8 mouse cellular contexts compared by ENCODE assay signal in genomic region chr5:123143971-123144745, GRCm38 (mm10). TPM values are rescaled to one million over a fixed set of nuclear protein-coding genes. Genes with fewer than 3 reads are reported as not detected.
DNase-seq lines count a peak whose midpoint lies in the region; ATAC-seq and TF ChIP-seq lines count a peak whose summit lies in the region.

No protein-coding gene starts in this region.

- H3K36me3 ChIP-seq in heart, adult 2 months (ENCODE audit: control insufficient read depth, insufficient read depth, low read length): peaks cover 10% of the 10 kb centered on the region
- peaks cover 59% of the 10 kb centered on the region for H3K36me3 ChIP-seq in G1E (replicated peaks)
- H3K36me3 ChIP-seq in heart, embryonic 13.5 days: peaks cover 47% of the 10 kb centered on the region
- H3K36me3 ChIP-seq in liver, embryonic 15.5 days (replicated peaks): peaks cover 47% of the 10 kb centered on the region

- H3K79me2 ChIP-seq in heart, adult 2 months (replicated peaks; ENCODE audit: control insufficient read depth, insufficient read depth, low read length): peaks cover 10% of the 10 kb centered on the region

- 6% methylated on average over 17 of the region's 17 CpGs for WGBS in heart, adult 2 months
- WGBS in heart, embryonic 13.5 days: 4% methylated on average over 17 of the region's 17 CpGs
- WGBS in liver, embryonic 15.5 days (ENCODE audit: insufficient replicate concordance): 8% methylated on average over 17 of the region's 17 CpGs

- H3K4me1 ChIP-seq in heart, adult 2 months (ENCODE audit: control insufficient read depth, insufficient read depth, low read length): peaks cover 4% of the 10 kb centered on the region; the same call in 1 of the 2 replicates
- H3K4me1 ChIP-seq in G1E (ENCODE audit: insufficient read depth, low read depth, low read length): peaks cover 68% of the 10 kb centered on the region
- peaks cover 52% of the 10 kb centered on the region for H3K4me1 ChIP-seq in heart, embryonic 13.5 days
- H3K4me1 ChIP-seq in liver, embryonic 15.5 days (replicated peaks): peaks cover 71% of the 10 kb centered on the region

- H3K9ac ChIP-seq in heart, adult 2 months (ENCODE audit: low read depth, low read length): peak overlapping the region; percentile 66
- peak overlapping the region; percentile 100 for H3K9ac ChIP-seq in heart, embryonic 13.5 days
- H3K9ac ChIP-seq in liver, embryonic 15.5 days: peak overlapping the region; percentile 98

- H3K4me2 ChIP-seq in heart, embryonic 13.5 days: peak overlapping the region; percentile 86
- H3K4me2 ChIP-seq in liver, embryonic 15.5 days: peak overlapping the region; percentile 99

- intact Hi-C loops in heart, adult 2 months (cut with DNase I): no loop called here
- intact Hi-C loops in heart, postnatal 36 days (cut with DNase I): no loop called here

- no peak for DNase-seq in heart, adult 2 months
- no peak for DNase-seq in heart, postnatal 36 days
- DNase-seq in G1E (ENCODE audit: low spot score): no peak
- no peak for DNase-seq in adrenal gland, postnatal 4 days (ENCODE audit: low spot score in 2 of 2)
- no peak for DNase-seq in urinary bladder, postnatal 10 days (ENCODE audit: low spot score)

- ATAC-seq in G1E (ENCODE audit: extremely low read depth, insufficient number of reproducible peaks, low FRiP score, poor library complexity, severe bottlenecking): no peak
- no peak for ATAC-seq in heart, embryonic 13.5 days (ENCODE audit: extremely low read depth, insufficient number of reproducible peaks, low FRiP score, low TSS enrichment)
- no peak for ATAC-seq in liver, embryonic 15.5 days (ENCODE audit: insufficient read depth)
- no peak for ATAC-seq in inflammation-experienced regulatory T-cells, adult 6 months

- H3K27ac ChIP-seq in heart, adult 2 months: peak overlapping the region; percentile 100
- H3K27ac ChIP-seq in heart, embryonic 13.5 days (replicated peaks): peak overlapping the region; percentile 100
- H3K27ac ChIP-seq in liver, embryonic 15.5 days (replicated peaks): peak overlapping the region; percentile 99

- no peak for TF ChIP-seq EP300 in heart, adult 2 months (IDR thresholded peaks at IDR 0.05; ENCODE audit: insufficient read depth, low read depth, low read length)

- no peak for TF ChIP-seq CTCF in heart, adult 2 months (IDR thresholded peaks at IDR 0.05)
- no peak for TF ChIP-seq CTCF in G1E (IDR thresholded peaks at IDR 0.05; ENCODE audit: low read depth, low read length)

- H3K9me3 ChIP-seq in G1E (replicated peaks): no peaks in the 10 kb centered on the region
- H3K9me3 ChIP-seq in heart, embryonic 13.5 days: no peaks in the 10 kb centered on the region
- H3K9me3 ChIP-seq in liver, embryonic 15.5 days (replicated peaks): no peaks in the 10 kb centered on the region

- TF ChIP-seq POLR2A in heart, adult 2 months (IDR thresholded peaks at IDR 0.05; ENCODE audit: insufficient read depth, low read depth, low read length): no peak

- H3K4me3 ChIP-seq in heart, adult 2 months: peak overlapping the region; percentile 61
- peak overlapping the region; percentile 80 for H3K4me3 ChIP-seq in G1E (ENCODE audit: low read depth, low read length)
- peak overlapping the region; percentile 96 for H3K4me3 ChIP-seq in heart, embryonic 13.5 days
- H3K4me3 ChIP-seq in liver, embryonic 15.5 days (replicated peaks): peak overlapping the region; percentile 95

- no peaks in the 10 kb centered on the region for H3K27me3 ChIP-seq in heart, adult 2 months (ENCODE audit: control insufficient read depth, insufficient read depth, low read length)
- H3K27me3 ChIP-seq in G1E (ENCODE audit: insufficient read depth, low read length): no peaks in the 10 kb centered on the region
- H3K27me3 ChIP-seq in heart, embryonic 13.5 days (replicated peaks): no peaks in the 10 kb centered on the region
- H3K27me3 ChIP-seq in liver, embryonic 15.5 days: no peaks in the 10 kb centered on the region

RNA-seq across cellular contexts. Expression of gene Setd1b, which starts 2.2 kb away (rescaled TPM):
- 10 to 100 TPM; 12.9 to 19.4 TPM for total RNA-seq in heart, adult 2 months (2021)
- polyA plus RNA-seq in heart, adult 2 months (2012; rRNA removed): 6.4 and 7.4 TPM in 2 replicates
- total RNA-seq in heart, postnatal 36 days (2021): 10 to 100 TPM; 18.5 to 21.5 TPM
- total RNA-seq in G1E (2014; fragmentation: Nextera tagmentation) (76.5 and 76.7 TPM in 2 replicates), G1E (2017) (2.1 and 2.3 TPM in 2 replicates)
- polyA plus RNA-seq in G1E (2012): 89.4 and 90.6 TPM in 2 replicates
- polyA plus RNA-seq in heart, embryonic 13.5 days (2015; fragmentation: Nextera tagmentation; extraction: Ambion mirVana): 6.1 and 6.2 TPM in 2 replicates
- 3.9 and 4.2 TPM in 2 replicates for polyA plus RNA-seq in liver, embryonic 15.5 days (2015; fragmentation: Nextera tagmentation; extraction: Ambion mirVana)
- polyA plus RNA-seq in inflammation-experienced regulatory T-cells, adult 6 months (2017; shearing (Covaris generic)): 10 to 100 TPM; 13.0 to 17.7 (median 16.0) TPM
- 10 to 100 TPM; 36.8 to 37.2 TPM for total RNA-seq in adrenal gland, postnatal 4 days (2021)

RNA-seq across cellular contexts. Expression of gene Rhof, which starts 11.7 kb away (rescaled TPM):
- total RNA-seq in heart, adult 2 months (2021): under 1 TPM; 0.64 to 0.70 TPM
- 1.6 and 2.3 TPM in 2 replicates for polyA plus RNA-seq in heart, adult 2 months (2012; rRNA removed)
- total RNA-seq in heart, postnatal 36 days (2021): under 1 TPM; 0.44 to 0.68 TPM
- not detected in 2 replicates for total RNA-seq in G1E (2014; fragmentation: Nextera tagmentation)
- total RNA-seq in G1E (2017): 0.52 and 1.7 TPM in 2 replicates
- polyA plus RNA-seq in G1E (2012): 0.26 and 0.59 TPM in 2 replicates
- polyA plus RNA-seq in heart, embryonic 13.5 days (2015; fragmentation: Nextera tagmentation; extraction: Ambion mirVana): 0.94 and 1.7 TPM in 2 replicates
- 1.7 and 2.1 TPM in 2 replicates for polyA plus RNA-seq in liver, embryonic 15.5 days (2015; fragmentation: Nextera tagmentation; extraction: Ambion mirVana)
- polyA plus RNA-seq in inflammation-experienced regulatory T-cells, adult 6 months (2017; shearing (Covaris generic)): 10 to 100 TPM; 62.4 to 71.7 (median 66.6) TPM
- 1 to 10 TPM; 1.8 TPM for total RNA-seq in adrenal gland, postnatal 4 days (2021)

RNA-seq across cellular contexts. Expression of gene Psmd9, which starts 25.1 kb away (rescaled TPM):
- total RNA-seq in heart, adult 2 months (2021): 10 to 100 TPM; 13.3 to 14.8 TPM
- 16.4 and 20.4 TPM in 2 replicates for polyA plus RNA-seq in heart, adult 2 months (2012; rRNA removed)
- total RNA-seq in heart, postnatal 36 days (2021): 10 to 100 TPM; 14.1 to 18.3 TPM
- total RNA-seq in G1E (2014; fragmentation: Nextera tagmentation) (11.6 and 24.2 TPM in 2 replicates), G1E (2017) (22.8 and 25.4 TPM in 2 replicates)
- 50.1 and 65.2 TPM in 2 replicates for polyA plus RNA-seq in G1E (2012)
- polyA plus RNA-seq in heart, embryonic 13.5 days (2015; fragmentation: Nextera tagmentation; extraction: Ambion mirVana): 57.2 and 62.8 TPM in 2 replicates
- 70.1 and 77.2 TPM in 2 replicates for polyA plus RNA-seq in liver, embryonic 15.5 days (2015; fragmentation: Nextera tagmentation; extraction: Ambion mirVana)
- 10 to 100 TPM; 36.1 to 40.9 (median 39.8) TPM for polyA plus RNA-seq in inflammation-experienced regulatory T-cells, adult 6 months (2017; shearing (Covaris generic))
- total RNA-seq in adrenal gland, postnatal 4 days (2021): 10 to 100 TPM; 36.0 to 36.5 TPM

RNA-seq across cellular contexts. Expression of gene Hpd, which starts 38.4 kb away (rescaled TPM):
- not detected for total RNA-seq in heart, adult 2 months (2021)
- 0.61 and 0.97 TPM in 2 replicates for polyA plus RNA-seq in heart, adult 2 months (2012; rRNA removed)
- total RNA-seq in heart, postnatal 36 days (2021): not detected
- total RNA-seq in G1E (2014; fragmentation: Nextera tagmentation): not detected in 2 replicates
- not detected in 2 replicates for total RNA-seq in G1E (2017)
- not detected in 2 replicates for polyA plus RNA-seq in G1E (2012)
- polyA plus RNA-seq in heart, embryonic 13.5 days (2015; fragmentation: Nextera tagmentation; extraction: Ambion mirVana): 0.37 and 1.5 TPM in 2 replicates
- 61.7 and 87.5 TPM in 2 replicates for polyA plus RNA-seq in liver, embryonic 15.5 days (2015; fragmentation: Nextera tagmentation; extraction: Ambion mirVana)
- not detected for polyA plus RNA-seq in inflammation-experienced regulatory T-cells, adult 6 months (2017; shearing (Covaris generic))
- total RNA-seq in adrenal gland, postnatal 4 days (2021): 10 to 100 TPM in 1 of 2 experiments, 1 to 10 TPM in 1; 2.2 to 48.2 TPM

Comparison
In these comparisons a context has a peak if more than half of its experiments do, and no peak if none do; other contexts are left out.
1. RNA of gene Rhof, which starts 11.7 kb away (polyA plus RNA-seq): 62.4 to 71.7 TPM in inflammation-experienced regulatory T-cells, adult 6 months; 1.6 to 2.3 TPM in heart, adult 2 months, 1.7 to 2.1 TPM in liver, embryonic 15.5 days, 0.94 to 1.7 TPM in heart, embryonic 13.5 days and 0.26 to 0.59 TPM in G1E; every median in the first group is over 10 times any median in the second.
2. Peak in every context shown above with its lines, with median percentiles within 50 percentile points of each other: H3K27ac ChIP-seq, H3K4me3 ChIP-seq and H3K9ac ChIP-seq.